Mouse (Mus musculus) right cerebral cortex, postnatal 10 days (tissue): ENCODE data around the gene Esm1.
A peak's percentile ranks its signal among the peaks of the same experiment; 100 is the strongest.

Source experiments
- DNase-seq, 2 experiments: peaks; one replicate each; pipeline ENCODE4 v3.0.0; 2021; ENCODE audit warnings: low spot score in 2 of 2

The Esm1 gene

GRCm38 (mm10) chr13:113209624-113210023, at the start of gene Esm1:
Gene Esm1 (plus strand): TSS chr13:113209659.
- DNase-seq = no peak

GRCm38 (mm10) chr13:113164252-113165005, 45.0 kb upstream of the Esm1 start:
- DNase-seq = no peak

- no peak for DNase-seq
Observed at GRCm38 (mm10) chr13:113168018-113168534, 41.4 kb upstream of the Esm1 start.

- no peak for DNase-seq
Observed at GRCm38 (mm10) chr13:113170256-113170655, 39.2 kb upstream of the Esm1 start.

GRCm38 (mm10) chr13:113174162-113174561, 35.3 kb upstream of the Esm1 start:
- DNase-seq = peak in 1 of 2 experiments; percentile 42

- no peak for DNase-seq
Observed at GRCm38 (mm10) chr13:113183310-113183709, 26.1 kb upstream of the Esm1 start.

- no peak for DNase-seq
Observed at GRCm38 (mm10) chr13:113183720-113184119, 25.7 kb upstream of the Esm1 start.

- DNase-seq = no peak
Observed at GRCm38 (mm10) chr13:113196808-113197674, 12.4 kb upstream of the Esm1 start.

GRCm38 (mm10) chr13:113197872-113198502, 11.5 kb upstream of the Esm1 start:
- DNase-seq = no peak

GRCm38 (mm10) chr13:113199331-113199730, 10.1 kb upstream of the Esm1 start:
- no peak for DNase-seq

GRCm38 (mm10) chr13:113200726-113201125, 8.7 kb upstream of the Esm1 start:
- DNase-seq = no peak

GRCm38 (mm10) chr13:113201631-113202030, 7.8 kb upstream of the Esm1 start:
- DNase-seq = no peak

- no peak for DNase-seq
Observed at GRCm38 (mm10) chr13:113202184-113202583, 7.3 kb upstream of the Esm1 start.

GRCm38 (mm10) chr13:113203146-113203545, 6.3 kb upstream of the Esm1 start:
- no peak for DNase-seq

- DNase-seq = no peak
Observed at GRCm38 (mm10) chr13:113205346-113205745, 4.1 kb upstream of the Esm1 start.

GRCm38 (mm10) chr13:113211345-113211744, 1.9 kb downstream of the Esm1 start:
- DNase-seq = no peak

- no peak for DNase-seq
Observed at GRCm38 (mm10) chr13:113212401-113212800, 2.9 kb downstream of the Esm1 start.

GRCm38 (mm10) chr13:113213865-113214264, 4.4 kb downstream of the Esm1 start:
- DNase-seq = no peak

GRCm38 (mm10) chr13:113221851-113222250, 12.4 kb downstream of the Esm1 start:
- no peak for DNase-seq

GRCm38 (mm10) chr13:113224105-113224504, 14.6 kb downstream of the Esm1 start:
- peak; percentile 66 for DNase-seq

- DNase-seq = peak; percentile 67 to 88
Observed at GRCm38 (mm10) chr13:113225811-113226210, 16.4 kb downstream of the Esm1 start, which contains the start of gene Gzmk. Gene Gzmk (minus strand): TSS chr13:113225908.

GRCm38 (mm10) chr13:113227076-113227475, 17.6 kb downstream of the Esm1 start:
- DNase-seq = no peak
